Mouse (Mus musculus) gastrocnemius, postnatal 4 days (tissue): ENCODE data around the gene Nudt1. TPM values are rescaled to one million over a fixed set of nuclear protein-coding genes. Genes with fewer than 3 reads are reported as not detected.
"Not testable (repeated sequence)": the region's sequence is repeated elsewhere in the genome, so short reads cannot be mapped to it uniquely, and the experiment has no call there.

ENCODE experiments used
- DNase-seq, 2 experiments: peaks; one replicate each; pipeline ENCODE4 v3.0.0; 2021 to 2022; ENCODE audit warnings: low spot score in 2 of 2, mixed read lengths in 2 of 2
- total RNA-seq, 2 experiments: library from RNA; stranded (reverse); gene quantifications; 2 replicates each; pipeline ENCODE4 v1.2.3; 2021

Nudt1 gene
- total RNA-seq, 2 experiments from 2014 or later, result 8.6 to 12.1 TPM

- no peak for DNase-seq
These were observed 18.4 kb downstream of the Nudt1 start for GRCm38 (mm10) chr5:140339836-140340235.

DNA sequence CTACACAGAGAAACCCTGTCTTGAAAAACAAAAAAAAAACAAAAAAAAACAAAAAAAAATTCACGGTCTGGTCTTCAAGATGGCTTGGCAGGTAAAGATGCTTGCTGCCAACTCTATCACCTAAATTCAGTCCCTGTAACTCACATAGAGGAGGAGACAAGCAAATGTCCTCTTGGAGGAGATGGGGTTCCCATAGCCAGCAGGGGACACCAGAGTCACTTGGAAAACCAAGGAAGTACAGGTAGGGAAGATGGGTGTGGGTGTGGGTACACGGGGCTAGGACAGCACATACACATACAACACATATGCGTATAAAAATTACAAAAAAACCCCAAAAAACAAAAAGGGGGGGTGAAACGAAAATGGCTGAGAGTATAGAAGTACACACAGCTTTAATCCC, 21.4 kb downstream of the Nudt1 start:
- no peak for DNase-seq

DNA sequence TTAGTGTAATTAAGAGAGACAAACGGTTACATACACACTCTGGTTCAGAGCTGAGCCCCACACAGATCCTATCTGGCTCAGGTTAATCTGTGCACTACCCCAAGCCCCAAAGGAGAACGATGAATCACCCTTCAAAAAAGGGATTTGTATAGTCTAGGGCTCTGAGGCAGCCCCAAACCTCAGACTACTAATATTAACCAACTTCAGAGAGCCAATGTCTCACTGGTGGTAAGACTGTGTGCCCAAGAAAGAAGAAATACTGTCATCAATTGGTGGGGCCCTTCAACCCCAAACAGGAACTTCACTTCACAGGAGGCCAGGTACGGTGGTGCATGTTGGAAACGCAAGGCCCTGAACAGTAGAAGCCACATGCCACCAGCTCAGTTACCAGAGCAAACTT, 23.8 kb downstream of the Nudt1 start:
- DNase-seq, result no peak

- no peak for DNase-seq
These were observed 24.6 kb downstream of the Nudt1 start for GRCm38 (mm10) chr5:140346050-140346449.

- no peak for DNase-seq
These were observed 28.4 kb downstream of the Nudt1 start for GRCm38 (mm10) chr5:140349882-140350281.

- no peak for DNase-seq
These were observed 29.5 kb downstream of the Nudt1 start for GRCm38 (mm10) chr5:140350731-140351497.

- no peak for DNase-seq
These were observed 30.9 kb downstream of the Nudt1 start for GRCm38 (mm10) chr5:140352352-140352751.

- no peak for DNase-seq
These were observed 34.5 kb downstream of the Nudt1 start for GRCm38 (mm10) chr5:140355934-140356333.

- no peak for DNase-seq
These were observed 36.0 kb downstream of the Nudt1 start for GRCm38 (mm10) chr5:140357466-140357865.

- DNase-seq, result no peak
These were observed 38.6 kb downstream of the Nudt1 start for GRCm38 (mm10) chr5:140359930-140360674.

- DNase-seq, result no peak
These were observed 43.0 kb downstream of the Nudt1 start for GRCm38 (mm10) chr5:140364415-140364814.

DNA sequence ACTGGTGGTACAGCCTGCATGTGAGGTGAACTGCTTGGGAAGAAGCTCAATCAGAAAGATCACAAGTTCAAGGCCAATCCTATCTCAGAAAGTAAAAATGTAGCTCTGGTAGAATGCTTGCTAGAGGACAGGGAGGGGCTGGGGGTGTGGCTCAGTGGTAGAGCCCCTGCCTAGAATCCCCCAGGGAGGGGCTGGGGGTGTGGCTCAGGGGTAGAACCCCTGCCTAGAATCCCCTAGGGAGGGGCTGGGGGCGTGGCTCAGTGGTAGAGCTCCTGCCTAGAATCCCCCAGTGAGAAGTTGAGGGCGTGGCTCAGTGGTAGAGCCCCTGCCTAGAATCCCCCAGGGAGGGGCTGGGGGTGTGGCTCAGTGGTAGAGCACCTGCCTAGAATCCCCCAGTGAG, 46.7 kb downstream of the Nudt1 start:
- not testable (repeated sequence) for DNase-seq

- no peak for DNase-seq
These were observed 47.5 kb downstream of the Nudt1 start for GRCm38 (mm10) chr5:140368926-140369325.

DNA sequence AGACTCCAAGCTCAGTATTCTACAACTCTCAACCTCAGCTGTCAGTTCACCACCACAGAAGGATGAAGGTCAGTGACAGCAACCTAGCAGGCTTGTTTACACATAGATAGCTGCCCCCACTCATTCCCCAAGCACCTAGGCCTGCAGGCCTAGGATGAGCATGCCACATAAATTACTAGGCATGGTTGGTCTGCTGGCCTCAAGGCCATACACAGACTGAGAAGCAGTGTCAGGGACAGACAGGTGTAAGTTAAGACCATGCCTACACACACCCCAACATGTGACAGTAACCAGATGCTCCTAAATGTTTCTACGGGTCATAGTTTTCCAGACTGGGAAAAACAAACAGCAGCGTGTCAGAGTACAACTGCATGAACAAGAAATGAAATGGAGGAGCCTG, 48.0 kb downstream of the Nudt1 start:
- no peak for DNase-seq

DNA sequence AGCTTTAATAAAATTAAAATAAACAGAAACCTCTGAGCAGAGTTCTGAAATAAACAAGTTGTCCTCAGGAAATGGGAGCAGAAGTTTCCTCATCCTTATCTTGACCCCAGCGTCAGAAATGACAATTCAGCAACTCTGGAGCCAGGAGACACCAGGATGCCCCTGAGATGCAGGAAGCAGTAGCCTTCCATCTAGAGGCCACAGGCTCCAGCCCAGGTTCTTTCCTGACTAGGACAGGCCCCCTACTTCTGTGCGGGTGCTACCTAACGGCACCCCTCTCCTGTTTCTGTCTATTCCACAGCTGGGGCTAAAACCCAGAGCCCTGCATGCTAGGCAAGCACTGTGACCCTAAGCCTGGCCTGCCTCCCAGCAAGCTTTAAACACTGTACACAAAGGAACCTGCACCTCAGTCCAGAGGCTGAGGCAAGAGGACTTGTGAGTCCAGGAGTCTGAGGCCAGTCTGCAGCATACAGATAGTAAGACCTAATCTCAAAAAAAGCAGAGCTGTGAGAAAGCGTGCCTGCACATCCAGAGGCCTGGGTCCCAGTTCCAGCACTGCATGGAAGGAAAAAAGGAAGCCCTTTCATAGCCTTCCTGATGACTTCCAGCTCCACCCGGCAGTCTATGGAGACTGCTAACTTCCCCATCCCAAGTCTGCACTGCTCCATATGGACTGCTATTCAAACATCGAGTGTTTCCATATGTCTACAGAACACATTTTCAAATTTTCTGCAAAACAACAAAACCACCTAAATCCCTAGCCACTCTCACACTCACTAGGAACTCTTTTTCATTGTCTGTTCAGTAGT, 49.2 kb downstream of the Nudt1 start:
- DNase-seq, result no peak

- no peak for DNase-seq
These were observed 50.2 kb downstream of the Nudt1 start for GRCm38 (mm10) chr5:140371671-140372070.

DNA sequence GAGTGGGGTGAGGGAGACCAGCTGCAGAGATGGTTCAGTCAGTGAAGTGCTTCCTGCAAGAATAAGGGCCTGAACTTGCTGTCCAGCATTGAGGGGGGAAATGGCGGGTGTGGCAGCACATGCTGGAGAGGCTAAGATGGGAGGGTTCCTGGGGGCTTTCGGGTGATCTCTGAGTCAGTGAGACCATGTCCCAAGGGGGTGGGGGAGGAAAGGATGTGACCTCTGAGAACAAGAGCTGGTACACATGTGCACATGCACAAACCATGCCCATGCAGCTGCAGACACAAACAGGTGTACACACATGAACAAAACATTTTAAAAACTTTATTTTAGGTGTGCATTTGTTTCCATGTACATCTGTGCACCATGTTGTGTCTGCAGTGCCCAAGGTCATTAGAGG, 52.3 kb downstream of the Nudt1 start:
- no peak for DNase-seq

GRCm38 (mm10) chr5:140374226-140374625, 52.8 kb downstream of the Nudt1 start:
- no peak for DNase-seq

GRCm38 (mm10) chr5:140375249-140375829, 53.9 kb downstream of the Nudt1 start:
- DNase-seq, result no peak

DNA sequence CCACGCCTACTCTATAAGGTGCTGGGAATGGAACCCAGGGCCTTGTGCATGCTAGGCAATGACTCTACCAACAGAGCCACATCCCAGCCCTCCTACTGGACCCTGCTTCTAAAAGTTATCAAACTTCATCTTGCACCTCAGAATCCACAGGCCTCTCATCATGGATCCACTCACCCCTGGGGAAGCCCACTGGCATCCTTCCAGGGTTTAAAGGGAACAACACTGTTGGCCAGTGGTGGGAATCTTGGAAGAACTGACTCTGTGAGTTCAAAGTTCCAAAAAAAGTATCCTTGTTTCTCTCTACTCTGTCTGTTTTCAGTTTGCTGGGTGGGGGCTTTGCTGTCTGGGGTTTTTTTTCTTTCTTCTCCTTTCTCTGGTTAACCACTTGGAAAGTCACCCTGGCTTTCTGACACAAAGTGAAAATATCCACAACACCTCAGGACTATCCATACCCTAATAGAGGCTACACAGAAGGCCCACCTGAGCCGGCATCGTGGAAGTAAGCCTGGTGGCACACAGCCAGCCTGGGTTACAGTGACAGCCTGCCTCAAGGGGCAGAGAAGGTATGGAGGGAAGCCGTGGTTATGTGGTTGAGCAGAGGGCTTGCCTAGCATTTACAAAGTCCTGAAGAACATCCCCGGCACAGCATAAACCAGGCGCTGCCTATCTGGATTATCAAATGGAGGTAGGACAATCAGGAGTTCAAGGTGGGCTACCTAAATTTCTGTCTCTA, 56.8 kb downstream of the Nudt1 start:
- DNase-seq, result peak in 1 of 2 experiments; percentile 22

DNA sequence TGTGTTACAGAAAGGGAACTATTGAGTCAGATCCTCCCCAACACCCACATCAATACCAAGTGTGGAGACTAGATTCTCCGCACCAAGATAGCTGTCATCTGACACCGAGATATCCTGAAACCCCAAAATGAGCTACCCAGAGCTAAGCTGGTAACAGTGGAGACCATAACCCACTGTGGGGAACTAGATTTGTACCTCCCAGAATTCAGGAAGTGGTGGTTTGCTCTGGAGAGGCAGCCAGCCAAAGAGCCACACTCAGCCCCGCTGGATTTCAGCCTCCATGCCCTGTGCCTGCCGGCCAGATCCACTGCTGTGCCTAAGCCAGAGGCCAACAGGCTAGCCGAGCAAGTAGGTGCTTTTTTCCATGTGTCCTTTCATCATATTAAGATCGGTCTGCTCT, 57.8 kb downstream of the Nudt1 start:
- no peak for DNase-seq
